Mouse (Mus musculus) brain, embryonic 14.5 days (tissue): ENCODE measurements at regions not wholly inside any gene's neighbourhood (a gene's known extent, or its start where the extent isn't known, plus 50 kb on each side); places are given as distances from the start of the nearest gene placed in this dataset.

Experiments
- DNase-seq: peaks from one replicate; pipeline ENCODE4 v3.0.0-alpha.2; 2011; ENCODE audit warnings: low read depth
- CTCF ChIP-seq: fragments of 200-500 bp; IDR thresholded peaks from 2 replicates; pipeline ENCODE4 v1.5.1; 2012; ENCODE audit warnings: inconsistent platforms, mild to moderate bottlenecking, moderate library complexity, borderline replicate concordance; ENCODE audit not compliant: insufficient read depth, insufficient read length; ENCODE audit errors: extremely low read depth
- POLR2A ChIP-seq: fragments of 200-500 bp; IDR thresholded peaks from 2 replicates; pipeline ENCODE4 v1.6.1; 2012; ENCODE audit warnings: mild to moderate bottlenecking, inconsistent platforms, borderline replicate concordance; ENCODE audit not compliant: poor library complexity, insufficient read depth, insufficient read length, severe bottlenecking; ENCODE audit errors: extremely low read depth

DNA sequence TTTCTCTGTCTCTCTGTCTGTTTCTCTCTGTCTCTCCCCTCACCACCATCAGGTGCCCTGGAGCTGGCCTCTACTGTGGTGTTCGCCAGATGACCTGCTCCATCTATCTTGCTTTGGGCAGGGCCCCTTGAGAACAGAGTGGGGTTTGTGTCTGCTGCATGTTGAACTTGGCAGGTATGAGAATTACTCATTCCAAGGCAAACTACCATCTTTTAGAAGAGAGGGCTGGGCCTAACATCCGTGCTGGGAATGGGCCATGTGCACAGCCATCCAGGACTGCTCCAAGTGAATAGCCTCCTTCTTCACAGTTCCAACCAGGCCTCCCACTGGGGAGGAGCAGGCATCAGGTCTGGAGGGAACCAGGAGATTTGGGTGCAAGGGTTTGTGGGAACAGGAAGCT, 87.3 kb downstream of the Rpl14 start:
- no peak for TF ChIP-seq CTCF
- DNase-seq, result no peak

- TF ChIP-seq POLR2A, result no peak
- no peak for TF ChIP-seq CTCF
- no peak for DNase-seq
Observed at GRCm38 (mm10) chr9:120661226-120661625, 90.0 kb downstream of the Rpl14 start.

GRCm38 (mm10) chr9:120661641-120662227, 90.5 kb downstream of the Rpl14 start:
- TF ChIP-seq POLR2A (no peak), CTCF (no peak)
- no peak for DNase-seq

DNA sequence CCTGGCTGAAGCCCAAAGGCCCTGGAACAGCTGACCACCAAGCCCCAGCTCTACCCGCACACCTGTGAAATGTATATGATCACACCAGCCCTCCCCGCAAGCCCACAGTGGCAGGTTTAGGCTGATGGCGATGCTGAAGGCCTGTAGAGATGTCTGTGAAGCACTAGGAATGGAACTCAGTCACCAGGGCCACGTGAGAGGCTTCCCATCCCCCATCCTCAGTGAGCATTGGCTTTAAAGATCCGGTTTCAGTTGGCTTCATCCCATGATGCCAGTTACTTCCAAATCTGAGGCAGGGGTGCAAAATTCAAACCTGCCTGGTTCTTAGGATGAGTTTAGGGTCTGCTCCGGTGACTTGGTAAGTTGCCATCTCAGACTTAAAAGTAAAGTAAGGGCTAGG, 91.9 kb downstream of the Rpl14 start:
- DNase-seq, result no peak
- TF ChIP-seq CTCF (no peak), POLR2A (no peak)

DNA sequence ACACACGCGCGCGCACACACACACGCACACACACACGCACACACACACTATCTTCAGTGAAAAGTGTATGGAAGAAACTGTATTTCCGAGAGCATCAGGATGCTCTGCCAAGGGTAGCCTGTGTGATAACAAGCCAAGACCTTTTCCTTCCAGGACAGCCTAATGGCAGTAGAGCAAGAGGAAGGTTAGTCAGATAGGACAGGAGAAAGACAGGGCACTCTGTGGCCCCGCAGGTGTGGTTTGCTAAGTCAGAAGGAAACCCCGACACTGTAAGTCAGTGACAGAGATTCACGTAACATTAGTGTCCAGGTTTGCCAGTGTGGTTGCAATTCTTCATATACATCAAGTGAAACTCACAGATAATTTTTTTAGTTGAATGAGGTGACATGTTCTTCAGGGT, 92.8 kb downstream of the Rpl14 start:
- DNase-seq, result no peak
- no peak for TF ChIP-seq CTCF
- no peak for TF ChIP-seq POLR2A

- no peak for TF ChIP-seq CTCF
- no peak for TF ChIP-seq POLR2A
Observed at GRCm38 (mm10) chr9:120672452-120672851, 101.2 kb downstream of the Rpl14 start.

GRCm38 (mm10) chr9:120674855-120675254, 103.6 kb downstream of the Rpl14 start:
- no peak for TF ChIP-seq CTCF
- TF ChIP-seq POLR2A, result no peak
- peak; percentile 60 for DNase-seq

More at GRCm38 (mm10) chr9:120672452-120672851, 101.2 kb downstream of the Rpl14 start:
- peak; percentile 81 for DNase-seq

GRCm38 (mm10) chr9:120675371-120676150, 104.3 kb downstream of the Rpl14 start:
- TF ChIP-seq CTCF (no peak), POLR2A (no peak)
- DNase-seq, result peak; percentile 52

DNA sequence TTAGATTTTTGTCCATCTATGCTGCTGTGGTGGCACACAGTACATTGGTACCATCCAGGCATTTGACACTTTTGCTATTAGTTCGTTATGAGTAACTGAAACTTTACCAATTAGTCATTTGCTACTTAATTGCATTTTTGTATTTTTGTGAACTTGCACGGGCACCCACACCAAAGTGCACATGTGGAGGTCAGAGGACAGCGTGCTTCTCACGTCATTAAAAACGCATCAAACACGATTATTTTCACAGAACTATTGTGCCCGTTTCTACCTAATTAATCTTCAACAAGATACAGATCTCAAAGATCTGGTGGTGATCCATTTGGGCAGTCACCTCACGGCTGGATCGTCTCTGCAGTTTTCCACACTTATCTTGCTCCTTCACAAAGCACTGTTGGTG, 105.1 kb downstream of the Rpl14 start:
- TF ChIP-seq CTCF, result no peak
- no peak for TF ChIP-seq POLR2A
- no peak for DNase-seq

DNA sequence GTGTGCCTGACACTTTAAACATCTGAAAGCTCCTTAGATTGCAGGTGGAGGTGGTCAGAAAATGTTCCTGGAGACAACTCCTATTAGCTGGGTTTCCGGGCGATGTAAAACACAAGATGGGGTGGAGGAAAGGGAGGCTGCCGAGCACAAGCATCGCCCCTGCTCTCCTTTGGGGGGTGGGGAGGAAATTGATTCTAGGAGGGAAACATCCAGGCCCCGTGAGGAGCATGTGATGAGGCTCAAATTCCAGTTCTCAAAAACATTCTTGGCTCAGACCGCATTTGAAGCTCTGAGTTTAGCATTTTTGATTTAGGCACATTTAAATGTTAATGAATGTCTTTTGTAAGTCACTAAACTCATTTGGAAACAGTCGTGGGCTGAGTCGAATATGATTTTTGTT, 105.5 kb downstream of the Rpl14 start:
- DNase-seq, result peak; percentile 58
- TF ChIP-seq POLR2A (no peak), CTCF (no peak)

DNA sequence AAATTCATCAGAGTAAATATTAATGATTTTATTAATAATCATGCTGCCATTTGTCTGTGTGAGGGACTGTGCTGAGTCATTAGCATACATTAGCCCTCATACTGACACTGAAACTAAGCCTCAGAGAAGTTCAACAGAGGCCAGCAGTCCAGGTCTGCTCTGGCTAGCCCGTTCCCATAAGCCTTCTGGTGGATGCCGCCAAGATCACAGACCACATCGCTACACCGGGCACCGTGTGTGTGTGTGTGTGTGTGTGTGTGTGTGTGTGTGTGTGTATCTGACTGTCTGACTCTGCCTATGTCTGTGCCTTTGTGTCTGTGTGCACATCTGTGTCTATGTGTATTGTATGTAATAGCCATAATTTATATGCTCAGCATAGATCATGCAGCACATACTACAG, 106.0 kb downstream of the Rpl14 start:
- peak; percentile 49 for DNase-seq
- no peak for TF ChIP-seq CTCF

DNA sequence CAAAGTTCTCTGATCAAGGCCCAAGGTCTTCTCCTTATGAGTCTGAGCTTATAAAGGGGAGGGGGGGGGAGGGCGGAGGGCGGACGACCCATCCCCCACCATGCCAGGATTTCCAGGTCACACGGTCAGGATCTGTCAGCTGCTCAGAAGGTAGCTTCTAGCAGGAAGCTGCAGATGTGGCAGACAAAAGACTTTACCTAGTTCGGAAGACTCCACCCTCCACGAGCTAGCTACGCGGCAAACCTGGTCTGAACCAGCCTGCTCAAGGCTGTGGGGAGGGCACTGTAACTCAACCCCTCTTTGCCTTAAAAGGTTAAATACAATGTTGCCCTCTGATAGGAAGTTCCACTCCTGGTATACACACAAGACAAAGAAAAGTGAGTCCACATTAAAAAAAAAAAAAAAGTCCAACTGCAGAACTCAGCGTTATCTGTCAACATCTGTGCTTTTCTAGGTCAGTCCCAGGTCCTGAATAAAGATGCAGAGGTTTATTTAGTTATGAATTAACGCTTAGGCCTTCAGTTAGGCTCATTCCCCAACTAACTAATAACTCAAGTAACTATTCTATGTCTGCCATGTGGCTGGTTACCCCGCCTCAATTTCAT, 108.7 kb downstream of the Rpl14 start:
- TF ChIP-seq CTCF (no peak), POLR2A (no peak)

DNA sequence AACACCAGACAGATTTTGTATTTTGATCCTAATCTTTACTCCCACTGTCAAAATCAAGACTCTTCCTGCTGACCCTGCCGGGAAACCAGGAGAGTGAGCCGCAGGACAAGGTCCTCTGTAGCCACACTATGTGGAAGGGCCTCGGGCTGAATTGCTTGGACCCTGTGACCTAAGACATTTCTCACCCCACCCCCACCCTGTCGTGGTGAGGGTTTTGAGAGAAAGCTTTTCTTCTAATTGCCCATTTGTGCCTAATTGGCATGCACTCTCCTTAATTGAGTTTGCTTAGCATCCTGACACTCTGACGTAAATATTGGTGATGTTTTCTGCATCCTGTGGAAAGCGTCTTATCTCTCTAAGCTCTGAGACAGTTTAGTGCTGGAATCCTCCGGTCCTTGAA, 110.2 kb downstream of the Rpl14 start:
- peak; percentile 76 for DNase-seq
- no peak for TF ChIP-seq POLR2A
- no peak for TF ChIP-seq CTCF

More for the DNA sequence above, 108.7 kb downstream of the Rpl14 start:
- DNase-seq, result peak; percentile 9
